Mouse (Mus musculus) bone marrow, adult 2 months (tissue): ENCODE measurements around the gene Rabl3.

Experiments used
- CTCF ChIP-seq: fragments of 200-500 bp; IDR thresholded peaks from 2 replicates; pipeline ENCODE4 v1.5.1; 2011; ENCODE audit warnings: low read length, control low read depth; ENCODE audit not compliant: control insufficient read depth, insufficient read depth
- POLR2A ChIP-seq: fragments of 200-500 bp; IDR thresholded peaks from 2 replicates; pipeline ENCODE4 v1.6.1; 2011; ENCODE audit warnings: low read depth, mild to moderate bottlenecking, control low read depth, low read length, borderline replicate concordance; ENCODE audit not compliant: control insufficient read depth

GRCm38 (mm10) chr16:37539240-37539610 is 460 bp upstream of the Rabl3 start:
- TF ChIP-seq CTCF (no peak), POLR2A (no peak)
